Mouse (Mus musculus) G1E (cell line): ENCODE results near the gene Cnih2.

Experiments
- CTCF ChIP-seq: IDR thresholded peaks from 2 replicates; pipeline ENCODE4 v1.5.1; 2012; ENCODE audit warnings: low read depth, low read length, inconsistent platforms, mixed read lengths
- GATA1 ChIP-seq: IDR thresholded peaks from 2 replicates; pipeline ENCODE4 v1.6.1; 2012; ENCODE audit warnings: borderline replicate concordance, low read length, inconsistent platforms, mixed read lengths
- GATA2 ChIP-seq: IDR thresholded peaks from 2 replicates; pipeline ENCODE4 v1.6.1; 2012; ENCODE audit warnings: low read depth, low read length, inconsistent platforms, borderline replicate concordance
- POLR2AphosphoS5 ChIP-seq: IDR thresholded peaks from 2 replicates; pipeline ENCODE4 v1.6.1; 2012; ENCODE audit warnings: low read depth, low read length, inconsistent platforms; ENCODE audit not compliant: insufficient replicate concordance
- TAL1 ChIP-seq: conservative IDR thresholded peaks from 2 replicates; pipeline ENCODE4 v1.6.1; 2012; ENCODE audit warnings: low read depth, low read length, inconsistent platforms, mixed read lengths

GRCm38 (mm10) chr19:5071545-5072369 is 26.6 kb downstream of the Cnih2 start:
- TF ChIP-seq CTCF (no peak), POLR2AphosphoS5 (no peak), GATA1 (no peak), TAL1 (no peak), GATA2 (no peak)
